Mouse (Mus musculus): ENCODE data around the gene Wdr89. TPM values are rescaled to one million over a fixed set of nuclear protein-coding genes. Genes with fewer than 3 reads are reported as not detected.

The Wdr89 gene
- polyA plus RNA-seq, 1 experiment from 2014 or later: 5.1 TPM

DNA sequence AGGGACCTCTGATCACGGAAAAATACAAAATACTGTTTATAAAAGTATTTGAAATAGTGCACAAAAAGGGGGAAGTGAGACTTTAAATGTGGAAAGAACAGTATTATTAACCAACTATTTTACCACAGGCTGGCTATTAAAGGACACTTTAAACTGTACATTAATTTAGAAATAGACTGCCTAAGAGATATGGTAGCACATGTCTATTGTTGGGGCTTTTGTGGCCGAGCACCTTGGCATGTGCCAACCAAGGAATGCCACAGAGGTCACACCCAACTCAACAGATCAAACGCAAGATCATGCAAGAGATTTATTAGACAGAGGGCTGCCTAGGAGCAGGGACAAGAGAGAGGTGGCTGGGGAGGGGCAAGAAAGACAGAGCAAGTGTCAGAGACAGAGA lies 32.2 kb downstream of the Wdr89 start:
- no peaks in the 10 kb centered on the region; the same call in 1 of the 2 replicates for H3K4me1 ChIP-seq (ENCODE audit: insufficient read depth)
- ATAC-seq: no peak
- no peak overlapping the region for H3K9ac ChIP-seq (replicated peaks)
- H3K27ac ChIP-seq (ENCODE audit: low read depth): no peak overlapping the region
- H3K4me2 ChIP-seq (ENCODE audit: low read depth, low read length): no peak overlapping the region
- no peak overlapping the region for H3K4me3 ChIP-seq (ENCODE audit: low read depth, low read length)
- no peak for DNase-seq
- 0 out of 2 replicates have a peak, but pooled peaks cover under 1% of the 10 kb centered on the region for H3K36me3 ChIP-seq (replicated peaks; ENCODE audit: insufficient read depth, low read length)
- 61% methylated on average over 3 of the region's 3 CpGs for WGBS (ENCODE audit: insufficient replicate concordance)
- TF ChIP-seq EP300 (IDR thresholded peaks at IDR 0.05; ENCODE audit: low read depth) (no peak), CTCF (IDR thresholded peaks at IDR 0.05; ENCODE audit: low read depth) (no peak)
- no peaks in the 10 kb centered on the region for H3K27me3 ChIP-seq (ENCODE audit: insufficient read depth, low read length)
- no peaks in the 10 kb centered on the region for H3K9me3 ChIP-seq (ENCODE audit: low read length)

DNA sequence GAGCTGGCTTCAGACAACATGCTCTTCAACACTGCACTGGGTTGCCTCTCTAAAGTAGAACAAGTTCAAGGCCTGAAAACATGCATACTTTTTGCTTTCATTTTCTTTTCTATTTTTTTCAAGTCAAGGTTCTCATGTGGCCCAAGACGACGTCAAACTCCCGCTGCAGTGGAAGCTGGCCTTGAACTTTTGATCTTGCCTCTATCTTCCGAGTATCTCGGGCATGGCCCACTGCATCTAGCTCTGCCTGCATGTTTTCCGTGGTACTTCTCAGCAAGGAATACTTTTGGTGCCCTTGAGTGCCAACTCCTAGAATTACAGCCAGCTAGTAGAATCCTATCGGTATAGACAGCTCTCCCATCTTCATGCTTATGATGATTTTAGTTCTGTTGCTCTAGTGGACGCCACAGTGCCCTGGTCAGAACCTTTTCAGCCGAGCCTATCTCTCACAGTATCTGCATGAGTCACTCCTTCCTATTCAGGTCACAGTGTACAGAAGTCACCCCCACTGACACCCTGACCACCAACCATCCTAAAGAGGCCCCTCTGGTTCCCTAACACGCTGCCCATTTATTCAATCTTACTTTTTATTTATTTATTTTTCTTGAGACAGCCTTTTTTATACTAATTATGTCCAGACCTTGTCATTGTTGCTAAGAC lies 33.4 kb downstream of the Wdr89 start:
- Histone ChIP-seq H3K27ac (ENCODE audit: low read depth) (no peak overlapping the region), H3K4me3 (ENCODE audit: low read depth, low read length) (no peak overlapping the region), H3K9ac (replicated peaks) (no peak overlapping the region), H3K4me2 (ENCODE audit: low read depth, low read length) (no peak overlapping the region), H3K9me3 (ENCODE audit: low read length) (no peaks in the 10 kb centered on the region), H3K36me3 (replicated peaks; ENCODE audit: insufficient read depth, low read length) (0 out of 2 replicates have a peak, but pooled peaks cover 2% of the 10 kb centered on the region), H3K4me1 (ENCODE audit: insufficient read depth) (no peaks in the 10 kb centered on the region; the same call in 1 of the 2 replicates), H3K27me3 (ENCODE audit: insufficient read depth, low read length) (no peaks in the 10 kb centered on the region)
- DNase-seq: no peak
- no peak for TF ChIP-seq EP300 (IDR thresholded peaks at IDR 0.05; ENCODE audit: low read depth)
- TF ChIP-seq CTCF (IDR thresholded peaks at IDR 0.05; ENCODE audit: low read depth): no peak
- 77% methylated on average over 10 of the region's 10 CpGs for WGBS (ENCODE audit: insufficient replicate concordance)
- no peak for ATAC-seq

DNA sequence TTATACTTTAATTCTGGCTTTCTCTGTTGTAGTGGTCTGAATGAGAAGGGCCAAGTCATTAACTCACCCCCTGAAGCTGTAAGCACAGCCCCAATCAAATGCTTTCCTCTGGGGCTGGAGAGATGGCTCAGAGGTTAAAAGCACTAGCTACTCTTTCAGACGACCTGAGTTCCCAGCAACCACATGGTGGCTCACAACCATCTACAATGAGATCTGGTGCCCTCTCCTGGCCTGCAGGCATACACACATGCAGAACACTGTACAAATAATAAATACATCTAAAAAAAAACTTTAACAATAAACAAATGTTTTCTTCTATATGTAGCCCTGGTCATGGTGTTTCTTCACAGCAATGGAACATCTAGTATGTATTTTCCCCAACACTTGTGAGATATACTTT lies 39.7 kb downstream of the Wdr89 start:
- Histone ChIP-seq H3K27me3 (ENCODE audit: insufficient read depth, low read length) (no peaks in the 10 kb centered on the region), H3K4me2 (ENCODE audit: low read depth, low read length) (no peak overlapping the region), H3K4me1 (ENCODE audit: insufficient read depth) (no peaks in the 10 kb centered on the region), H3K9ac (replicated peaks) (no peak overlapping the region), H3K36me3 (replicated peaks; ENCODE audit: insufficient read depth, low read length) (0 out of 2 replicates have a peak, but pooled peaks cover 2% of the 10 kb centered on the region), H3K9me3 (ENCODE audit: low read length) (no peaks in the 10 kb centered on the region), H3K27ac (ENCODE audit: low read depth) (no peak overlapping the region), H3K4me3 (ENCODE audit: low read depth, low read length) (no peak overlapping the region)
- peak; percentile 35 for TF ChIP-seq CTCF (IDR thresholded peaks at IDR 0.05; ENCODE audit: low read depth)
- no peak for TF ChIP-seq EP300 (IDR thresholded peaks at IDR 0.05; ENCODE audit: low read depth)
- ATAC-seq: no peak
- WGBS (ENCODE audit: insufficient replicate concordance): 79% methylated on average over 1 of the region's 1 CpGs
- no peak for DNase-seq

DNA sequence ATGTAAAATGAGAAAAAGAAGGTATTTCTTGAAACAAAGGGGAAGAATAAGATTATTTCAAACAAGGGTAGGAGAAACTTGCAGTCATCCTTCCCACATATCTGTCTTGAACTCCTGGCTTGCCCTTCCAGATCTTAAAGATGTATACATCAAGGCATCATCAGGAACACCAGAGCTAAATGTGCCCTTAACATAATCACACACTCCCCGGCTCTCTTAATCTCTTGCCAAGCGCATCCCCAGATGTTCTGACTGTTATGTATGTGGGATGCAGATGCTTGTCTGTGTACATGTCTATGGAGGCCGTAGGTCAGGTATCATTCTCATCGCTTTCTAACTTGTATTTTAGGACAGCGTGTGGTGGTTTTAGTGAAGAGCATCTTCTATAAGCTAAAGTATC lies 46.0 kb downstream of the Wdr89 start:
- no peak for DNase-seq

DNA sequence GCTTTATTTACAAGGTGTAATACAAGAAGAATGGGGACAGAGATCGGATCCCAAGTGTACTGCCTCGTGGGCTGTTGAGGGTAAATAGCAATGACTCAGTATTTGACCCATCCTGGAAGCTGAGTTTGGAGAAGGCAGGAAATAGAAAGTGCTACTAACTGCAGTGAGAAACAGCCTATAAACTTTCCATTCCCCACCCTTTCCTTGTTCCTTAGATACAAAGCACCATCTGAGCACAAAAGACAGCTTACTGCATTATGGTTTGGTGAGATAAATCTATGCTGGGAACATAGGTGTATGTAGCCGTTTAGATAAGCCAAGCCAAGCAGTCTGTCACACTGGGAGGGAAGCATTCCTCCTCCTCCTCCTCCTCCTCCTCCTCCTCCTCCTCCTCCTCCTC lies 46.5 kb downstream of the Wdr89 start:
- Histone ChIP-seq H3K9me3 (ENCODE audit: low read length) (no peaks in the 10 kb centered on the region), H3K27ac (ENCODE audit: low read depth) (no peak overlapping the region), H3K27me3 (ENCODE audit: insufficient read depth, low read length) (no peaks in the 10 kb centered on the region), H3K9ac (replicated peaks) (no peak overlapping the region), H3K4me1 (ENCODE audit: insufficient read depth) (no peaks in the 10 kb centered on the region), H3K4me2 (ENCODE audit: low read depth, low read length) (no peak overlapping the region), H3K4me3 (ENCODE audit: low read depth, low read length) (no peak overlapping the region), H3K36me3 (replicated peaks; ENCODE audit: insufficient read depth, low read length) (no peaks in the 10 kb centered on the region)
- WGBS (ENCODE audit: insufficient replicate concordance): 40% methylated on average over 3 of the region's 3 CpGs
- DNase-seq: no peak
- TF ChIP-seq CTCF (IDR thresholded peaks at IDR 0.05; ENCODE audit: low read depth) (no peak), EP300 (IDR thresholded peaks at IDR 0.05; ENCODE audit: low read depth) (no peak; the same call in 1 of the 2 replicates)
- ATAC-seq: peak; percentile 44; the same call in 1 of the 2 replicates

More for the DNA sequence above, 46.0 kb downstream of the Wdr89 start:
- TF ChIP-seq CTCF (IDR thresholded peaks at IDR 0.05; ENCODE audit: low read depth): no peak
- no peak; the same call in 1 of the 2 replicates for TF ChIP-seq EP300 (IDR thresholded peaks at IDR 0.05; ENCODE audit: low read depth)
- H3K4me3 ChIP-seq (ENCODE audit: low read depth, low read length): no peak overlapping the region
- no peak overlapping the region for H3K4me2 ChIP-seq (ENCODE audit: low read depth, low read length)
- no peak overlapping the region for H3K27ac ChIP-seq (ENCODE audit: low read depth)
- 0 out of 2 replicates have a peak, but pooled peaks have one; percentile 15 for ATAC-seq
- no peaks in the 10 kb centered on the region for H3K36me3 ChIP-seq (replicated peaks; ENCODE audit: insufficient read depth, low read length)
- H3K27me3 ChIP-seq (ENCODE audit: insufficient read depth, low read length): no peaks in the 10 kb centered on the region
- WGBS (ENCODE audit: insufficient replicate concordance): 72% methylated on average over 5 of the region's 5 CpGs
- no peak overlapping the region for H3K9ac ChIP-seq (replicated peaks)
- H3K9me3 ChIP-seq (ENCODE audit: low read length): no peaks in the 10 kb centered on the region
- no peaks in the 10 kb centered on the region for H3K4me1 ChIP-seq (ENCODE audit: insufficient read depth)

DNA sequence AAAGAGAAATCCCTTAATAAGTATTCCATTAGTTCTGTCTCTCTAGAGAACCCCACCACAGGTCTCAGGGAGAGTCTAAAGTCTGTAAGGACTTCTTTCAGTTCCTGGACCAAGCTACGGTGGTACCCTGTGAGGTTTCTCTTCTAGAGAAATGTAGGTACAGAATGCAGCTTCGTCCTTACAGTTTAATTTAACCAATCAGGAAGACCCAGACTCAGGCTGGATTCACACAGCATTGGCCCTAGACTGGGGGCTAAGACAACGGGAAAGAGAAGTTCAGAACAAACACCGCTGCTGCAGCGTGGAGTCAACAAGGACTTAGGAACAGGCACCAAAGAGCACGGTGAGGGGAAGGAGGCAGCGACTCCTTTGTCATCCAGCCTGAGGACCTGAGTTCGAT lies 52.5 kb downstream of the Wdr89 start:
- no peak overlapping the region for H3K9ac ChIP-seq (replicated peaks)
- ATAC-seq (no peak), DNase-seq (no peak)
- no peaks in the 10 kb centered on the region for H3K27me3 ChIP-seq (ENCODE audit: insufficient read depth, low read length)
- no peaks in the 10 kb centered on the region for H3K4me1 ChIP-seq (ENCODE audit: insufficient read depth)
- no peak overlapping the region for H3K4me2 ChIP-seq (ENCODE audit: low read depth, low read length)
- H3K27ac ChIP-seq (ENCODE audit: low read depth): no peak overlapping the region
- TF ChIP-seq CTCF (IDR thresholded peaks at IDR 0.05; ENCODE audit: low read depth) (no peak), EP300 (IDR thresholded peaks at IDR 0.05; ENCODE audit: low read depth) (no peak)
- no peak overlapping the region for H3K4me3 ChIP-seq (ENCODE audit: low read depth, low read length)
- WGBS (ENCODE audit: insufficient replicate concordance): 57% methylated on average over 8 of the region's 8 CpGs
- H3K36me3 ChIP-seq (replicated peaks; ENCODE audit: insufficient read depth, low read length): no peaks in the 10 kb centered on the region
- no peaks in the 10 kb centered on the region for H3K9me3 ChIP-seq (ENCODE audit: low read length)
